Mouse (Mus musculus): ENCODE results near the gene Arg2. TPM values are rescaled to one million over a fixed set of nuclear protein-coding genes. Genes with fewer than 3 reads are reported as not detected.

Arg2 gene
- not detected for total RNA-seq (2021)
- long read RNA-seq, experiment 1 = 0 reads
- long read RNA-seq, experiment 2 = 0 reads

DNA sequence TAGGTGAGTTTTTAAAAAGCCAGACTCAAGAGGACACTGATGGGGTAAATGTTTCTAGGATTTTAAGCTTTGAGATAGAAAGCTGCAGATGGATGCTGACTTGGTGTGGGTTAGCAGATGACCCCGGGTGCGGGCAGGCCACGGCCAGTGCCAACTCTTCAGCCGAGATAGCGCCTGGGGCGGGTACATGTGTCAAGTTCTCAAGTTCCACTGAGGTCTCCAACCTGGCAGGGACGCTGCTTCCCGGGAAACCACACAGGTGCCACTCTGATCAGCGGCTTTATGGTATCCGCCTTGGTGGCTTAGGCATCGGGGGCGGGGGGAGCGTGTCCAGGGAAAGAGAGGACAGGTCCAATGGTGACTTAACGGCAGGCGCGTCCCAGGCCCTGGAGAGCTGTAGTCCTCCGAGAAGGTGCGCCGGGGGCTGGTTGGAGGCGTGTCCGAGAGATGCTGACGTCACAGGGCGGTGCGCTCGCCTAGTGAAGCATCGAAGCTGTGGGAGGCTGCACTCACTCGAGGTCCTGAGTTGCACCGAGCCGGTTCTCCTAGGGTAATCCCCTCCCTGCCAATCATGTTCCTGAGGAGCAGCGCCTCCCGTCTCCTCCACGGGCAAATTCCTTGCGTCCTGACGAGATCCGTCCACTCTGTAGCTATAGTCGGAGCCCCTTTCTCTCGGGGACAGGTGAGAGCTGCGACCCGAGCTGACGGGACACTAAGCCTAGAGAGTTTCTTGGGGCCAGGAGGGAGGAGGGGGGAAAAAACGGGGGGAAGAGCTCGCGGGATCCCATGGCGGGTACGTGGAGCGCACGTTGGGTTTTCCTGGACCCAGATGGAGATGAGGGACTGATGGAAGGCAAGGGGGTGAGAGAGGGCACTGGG lies at the start of gene Arg2:
Arg2 (plus strand) TSS at position 479 of the 879 bp plus-strand sequence.
- DNase-seq = peak; percentile 40
- intact Hi-C loops (cut with DNase I; ENCODE audit: low total_unique reads) = no loop called here

DNA sequence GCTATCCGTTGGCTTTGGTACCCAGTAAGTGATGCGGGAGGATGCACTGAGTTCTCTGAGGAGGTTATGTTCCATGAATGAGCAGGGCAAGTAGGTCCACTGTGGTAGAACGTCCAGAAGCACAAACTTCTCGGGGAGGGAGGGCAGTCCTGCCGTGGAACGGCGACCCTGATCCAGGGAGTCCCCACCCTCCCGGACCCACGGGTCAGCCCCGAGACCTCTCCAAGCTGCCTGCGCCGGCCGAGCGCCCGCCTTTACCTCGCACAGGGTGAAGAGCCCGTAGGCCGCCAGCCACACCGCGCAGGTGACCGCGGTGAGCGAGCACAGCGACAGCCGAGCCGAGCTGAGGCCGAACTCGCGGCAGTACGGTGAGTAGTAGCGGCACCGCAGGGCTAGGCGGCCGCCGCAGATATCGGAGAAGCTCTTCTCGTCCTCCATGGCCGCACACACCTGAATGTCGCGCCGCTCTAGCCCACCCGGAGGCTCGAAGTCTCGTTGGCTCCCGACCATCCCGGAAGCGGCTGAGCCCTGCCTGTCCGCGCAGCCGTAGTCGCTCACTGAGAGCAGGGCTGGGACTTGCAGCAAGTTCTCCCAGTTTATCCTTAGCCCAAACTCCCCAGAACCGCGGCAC lies 41.3 kb upstream of the Arg2 start, which contains the start of gene Pigh:
Pigh (minus strand) TSS at position 470 of the 631 bp plus-strand sequence.
- intact Hi-C loops (cut with DNase I; ENCODE audit: low total_unique reads) = no loop called here
- peak; percentile 86 for DNase-seq

DNA sequence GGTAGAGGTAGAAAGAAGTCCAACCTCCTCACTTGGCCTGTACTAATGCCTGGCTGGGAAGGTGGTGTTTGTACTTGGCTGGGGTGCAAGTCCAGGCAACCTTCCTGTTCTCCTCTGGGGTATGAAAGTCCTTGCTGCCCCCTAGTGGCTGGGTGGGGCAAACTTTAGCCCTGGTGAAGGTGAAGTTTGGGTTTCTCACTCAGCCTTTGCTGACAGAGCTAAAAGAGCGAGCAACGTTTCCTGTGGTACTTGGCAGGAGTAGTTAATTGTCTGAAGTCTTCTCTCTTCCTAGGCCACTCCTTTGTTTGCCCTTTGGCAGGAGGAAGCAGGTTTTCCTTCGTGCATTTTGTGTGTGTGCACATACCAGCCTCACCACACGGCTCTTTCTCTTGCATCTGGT lies 38.0 kb upstream of the Arg2 start:
- peak; percentile 53 for DNase-seq
- intact Hi-C loops (cut with DNase I; ENCODE audit: low total_unique reads) = loop anchor here (1.0 to 2.0 kb wide), 2 partner anchors 69 to 174 kb away; no protein-coding TSS in a partner anchor

DNA sequence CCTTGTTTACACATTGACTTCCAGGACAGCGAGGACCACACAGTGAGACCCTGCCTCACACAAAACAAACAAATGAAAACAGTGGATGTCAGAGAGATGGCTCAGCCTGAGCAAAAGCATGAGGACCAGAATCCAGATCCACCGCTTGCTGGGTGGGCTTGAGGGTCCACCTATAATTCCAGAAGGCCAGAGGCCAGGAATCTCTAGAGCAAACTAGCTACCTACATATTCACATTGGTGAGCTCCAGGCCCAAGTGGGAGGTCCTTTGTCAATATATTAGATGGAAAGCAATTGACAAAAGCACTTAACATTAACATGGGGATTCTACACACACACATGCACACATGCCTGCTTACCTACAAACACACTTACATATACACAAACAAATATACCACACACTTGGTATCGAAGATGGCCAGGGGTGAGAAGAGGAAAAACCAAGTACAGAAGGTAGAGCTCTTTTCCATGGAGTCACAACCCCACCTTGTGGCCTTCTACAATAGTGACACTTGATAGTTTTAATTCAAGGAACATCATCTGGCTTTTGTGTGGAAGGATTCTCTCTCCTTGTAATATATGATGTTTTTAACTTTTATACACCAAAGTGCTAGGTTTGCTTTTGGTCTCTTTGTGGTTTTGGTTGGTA lies 33.3 kb upstream of the Arg2 start:
- intact Hi-C loops (cut with DNase I; ENCODE audit: low total_unique reads) = no loop called here
- no peak for DNase-seq

DNA sequence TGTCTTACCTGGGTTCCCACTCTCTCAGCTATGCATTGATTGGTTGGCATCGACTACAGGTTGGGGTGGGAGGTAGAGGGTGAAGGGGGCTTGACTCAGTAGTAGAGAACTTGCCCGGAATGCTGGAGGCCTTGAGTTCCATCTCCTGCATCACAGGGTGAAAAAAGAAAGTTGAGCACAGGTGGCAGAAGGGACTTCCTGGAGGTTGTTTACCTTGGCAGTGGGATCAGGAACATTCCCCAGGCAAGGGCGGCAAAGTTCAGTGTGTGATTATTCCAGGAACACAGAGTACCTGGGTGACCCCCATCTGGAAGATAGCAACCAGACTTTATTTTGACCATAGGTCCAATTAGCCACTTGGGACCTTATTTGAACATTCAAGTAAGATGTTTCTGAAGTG lies 26.8 kb upstream of the Arg2 start:
- intact Hi-C loops (cut with DNase I; ENCODE audit: low total_unique reads) = no loop called here
- no peak for DNase-seq

DNA sequence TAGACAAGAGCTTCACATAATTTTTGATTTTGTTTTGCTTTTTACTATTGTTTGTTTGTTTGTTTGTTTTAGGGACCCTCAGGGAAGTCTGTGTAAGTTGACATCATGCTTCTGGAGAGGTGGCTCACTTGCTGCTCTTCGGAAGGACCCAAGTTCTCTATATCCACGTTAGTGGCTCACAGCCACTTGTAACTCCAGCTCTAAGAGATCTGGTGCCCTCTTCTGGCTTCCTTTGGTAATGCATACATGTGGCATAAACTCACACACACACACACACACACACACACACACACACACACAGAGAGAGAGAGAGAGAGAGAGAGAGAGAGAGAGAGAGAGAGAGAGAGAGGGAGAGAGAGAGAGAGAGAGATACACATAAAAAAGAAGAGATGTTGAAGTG lies 26.0 kb upstream of the Arg2 start:
- DNase-seq = no peak
- intact Hi-C loops (cut with DNase I; ENCODE audit: low total_unique reads) = no loop called here

DNA sequence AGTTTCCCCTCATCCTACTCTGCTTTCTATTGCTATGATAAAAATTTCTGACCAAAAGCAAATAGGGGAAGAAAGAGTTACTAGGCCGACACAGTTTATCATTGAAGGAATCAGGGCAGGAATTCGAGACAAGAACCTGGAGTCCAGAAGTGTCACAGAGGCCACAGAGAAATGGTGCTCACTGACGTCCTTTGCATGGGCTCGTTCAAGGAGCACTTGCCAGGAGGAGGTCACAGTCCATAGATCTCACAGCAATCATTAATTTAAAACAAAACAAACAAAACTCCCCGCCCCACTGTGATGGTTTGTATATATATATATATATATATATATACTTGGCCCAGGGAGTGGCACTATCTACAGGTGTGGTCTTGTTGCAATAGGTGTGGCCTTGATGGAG lies 25.3 kb upstream of the Arg2 start:
- DNase-seq = no peak
- intact Hi-C loops (cut with DNase I; ENCODE audit: low total_unique reads) = no loop called here

DNA sequence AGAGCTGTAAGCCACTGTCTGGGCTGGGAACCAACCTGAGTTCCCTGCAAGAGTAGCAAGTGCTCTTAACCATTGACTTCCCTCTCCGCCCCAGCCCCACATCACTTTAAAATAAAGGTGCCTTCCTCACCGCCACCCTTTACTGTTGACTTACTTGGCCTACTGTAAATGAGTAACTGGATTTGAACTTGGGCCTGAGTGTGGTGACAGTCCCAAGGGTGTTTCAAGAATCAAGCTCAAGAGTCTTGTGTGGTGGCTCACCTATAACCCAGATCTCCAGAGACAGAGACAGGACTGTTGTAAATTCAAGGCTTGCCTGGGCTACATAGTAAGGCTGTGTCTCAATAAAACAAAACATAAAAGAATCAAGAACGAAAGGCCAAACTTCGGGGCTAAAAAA lies 11.6 kb upstream of the Arg2 start:
- intact Hi-C loops (cut with DNase I; ENCODE audit: low total_unique reads) = no loop called here
- no peak for DNase-seq

DNA sequence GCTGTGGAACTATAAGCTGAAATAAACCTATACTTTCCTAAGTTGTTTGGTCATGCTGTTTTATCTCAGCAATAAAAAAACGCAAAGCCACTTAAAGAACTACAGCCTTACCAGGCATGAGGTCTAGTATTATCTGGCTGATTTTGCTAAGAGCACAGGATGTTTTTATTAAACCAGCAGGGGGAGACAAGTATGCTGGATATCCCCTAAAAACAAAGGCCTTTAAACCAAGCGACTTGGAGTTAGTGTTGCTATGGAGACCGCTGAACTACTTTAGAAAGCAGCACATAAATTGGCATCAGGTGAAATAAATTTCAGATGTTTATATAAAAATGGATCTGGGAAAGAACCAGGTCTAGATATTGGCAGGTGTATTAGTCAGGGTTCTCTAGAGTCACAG lies 7.8 kb upstream of the Arg2 start:
- intact Hi-C loops (cut with DNase I; ENCODE audit: low total_unique reads) = no loop called here
- no peak for DNase-seq

DNA sequence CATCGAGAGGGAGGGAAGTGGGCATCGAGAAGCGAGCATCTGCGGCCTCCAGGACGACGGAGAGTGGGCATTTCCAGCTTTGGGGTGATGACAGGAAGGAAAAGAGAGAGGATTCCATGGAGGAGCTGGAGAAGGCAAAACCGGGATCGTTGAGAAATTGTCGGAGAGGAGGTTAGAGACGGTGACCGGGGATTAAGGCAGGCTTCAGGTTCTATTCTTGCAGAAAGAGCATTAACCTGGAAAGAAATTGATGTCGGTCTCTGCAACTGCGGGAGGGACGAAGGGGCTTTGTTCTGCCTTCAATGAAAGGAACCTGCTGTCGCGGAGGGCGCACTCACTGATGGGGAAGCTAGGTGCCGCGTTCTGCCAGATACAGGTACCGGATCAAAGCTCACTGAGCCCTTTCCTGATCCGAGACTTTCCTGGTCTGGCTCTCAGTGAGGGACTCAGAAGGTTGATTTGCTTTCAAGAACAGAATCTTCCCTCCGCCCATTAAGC lies 650 bp downstream of the Arg2 start:
- intact Hi-C loops (cut with DNase I; ENCODE audit: low total_unique reads) = no loop called here
- DNase-seq = no peak

DNA sequence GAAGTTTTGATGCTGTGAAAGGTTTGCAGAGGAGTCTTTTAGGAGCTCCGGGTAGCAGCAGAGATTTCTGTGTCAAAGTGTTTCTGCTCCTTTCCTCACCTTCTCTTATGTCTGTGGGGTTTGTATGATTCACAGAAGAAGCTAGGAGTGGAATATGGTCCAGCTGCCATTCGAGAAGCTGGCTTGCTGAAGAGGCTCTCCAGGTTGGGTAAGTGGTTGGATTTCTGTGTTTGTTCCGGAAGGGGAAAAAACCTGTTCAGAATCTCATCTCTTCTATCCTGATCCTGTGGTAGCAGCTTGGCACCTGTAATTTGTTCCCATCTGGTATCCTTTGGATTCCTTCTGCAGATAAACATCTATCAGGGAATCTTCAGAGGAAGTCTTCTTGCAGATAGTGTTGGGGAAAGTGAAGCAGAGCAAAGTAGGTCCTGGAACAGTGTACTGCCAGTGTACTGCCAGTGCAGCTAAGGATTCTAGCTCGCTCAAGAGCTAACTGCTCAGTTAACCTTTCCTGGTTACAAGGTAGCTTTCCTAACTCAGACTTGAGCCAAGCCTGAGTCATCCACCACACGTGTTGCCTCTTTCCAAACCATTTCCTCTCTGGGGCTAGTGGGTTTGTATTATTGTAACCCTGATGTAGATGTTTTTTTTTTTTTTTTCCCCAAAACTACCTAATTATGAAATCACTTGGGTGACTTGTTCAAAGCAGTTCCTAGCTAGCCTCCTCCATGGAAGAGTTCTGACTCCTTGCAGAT lies 1.3 kb downstream of the Arg2 start:
- DNase-seq = no peak
- intact Hi-C loops (cut with DNase I; ENCODE audit: low total_unique reads) = no loop called here

DNA sequence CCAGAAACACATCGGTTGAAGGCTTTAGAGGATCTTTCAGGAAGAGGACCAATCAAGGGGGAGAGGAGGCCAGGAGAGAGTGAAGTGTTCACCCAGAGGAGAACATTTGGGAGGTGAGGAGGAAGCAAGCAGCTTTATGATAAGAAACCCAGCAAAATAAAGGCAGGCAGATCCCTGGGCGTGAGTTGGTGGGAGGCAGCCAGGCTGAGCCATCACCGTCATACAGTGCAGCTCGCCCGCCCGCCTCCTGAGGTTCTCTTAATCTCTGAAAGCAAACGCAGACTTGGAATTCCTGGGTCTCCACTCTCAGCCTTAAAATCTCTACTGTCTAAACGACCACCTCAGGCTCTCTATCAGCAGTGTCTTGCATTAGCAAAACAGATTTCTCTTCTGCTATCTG lies 4.1 kb downstream of the Arg2 start:
- intact Hi-C loops (cut with DNase I; ENCODE audit: low total_unique reads) = no loop called here
- no peak for DNase-seq

DNA sequence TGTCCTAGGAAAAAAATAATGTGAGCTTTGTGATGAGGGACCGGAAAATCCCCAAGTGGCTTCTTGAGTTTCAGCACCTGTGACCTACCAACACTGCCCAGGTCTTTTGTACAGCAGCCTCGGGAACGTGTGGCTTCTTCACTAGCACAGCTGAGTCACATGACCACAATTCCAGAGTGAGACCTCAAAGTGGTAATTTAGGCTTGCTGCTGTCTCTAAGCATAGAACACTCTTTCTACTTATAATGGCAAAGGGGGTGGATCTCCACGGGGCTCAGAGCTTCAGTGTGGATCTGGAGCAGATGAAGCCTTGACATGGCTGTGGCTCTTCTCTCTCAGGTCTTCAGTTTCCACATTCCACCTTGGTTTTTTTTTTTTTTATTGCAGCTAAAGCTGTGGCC lies 4.5 kb downstream of the Arg2 start:
- intact Hi-C loops (cut with DNase I; ENCODE audit: low total_unique reads) = no loop called here

DNA sequence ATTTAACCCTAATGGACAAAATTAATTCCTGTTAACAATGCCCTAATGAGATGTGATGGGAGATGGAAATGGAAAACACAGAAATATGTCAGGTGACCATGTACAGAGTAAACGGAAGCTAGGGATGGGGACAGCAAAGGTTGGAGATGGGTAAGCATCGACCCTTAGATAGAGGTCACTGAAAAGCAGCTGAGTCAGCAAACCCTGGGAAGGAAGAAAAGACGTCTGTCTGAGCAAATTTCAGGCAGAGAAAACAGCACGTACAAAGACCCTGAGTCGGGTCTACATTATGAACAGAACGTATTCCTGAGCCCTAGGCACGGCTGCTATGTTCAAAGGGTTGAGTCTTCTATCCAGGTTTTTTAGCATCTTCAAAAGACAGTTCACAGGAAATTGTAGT lies 6.4 kb downstream of the Arg2 start:
- intact Hi-C loops (cut with DNase I; ENCODE audit: low total_unique reads) = no loop called here
- no peak for DNase-seq

More for the DNA sequence above, 4.5 kb downstream of the Arg2 start:
- DNase-seq = no peak

DNA sequence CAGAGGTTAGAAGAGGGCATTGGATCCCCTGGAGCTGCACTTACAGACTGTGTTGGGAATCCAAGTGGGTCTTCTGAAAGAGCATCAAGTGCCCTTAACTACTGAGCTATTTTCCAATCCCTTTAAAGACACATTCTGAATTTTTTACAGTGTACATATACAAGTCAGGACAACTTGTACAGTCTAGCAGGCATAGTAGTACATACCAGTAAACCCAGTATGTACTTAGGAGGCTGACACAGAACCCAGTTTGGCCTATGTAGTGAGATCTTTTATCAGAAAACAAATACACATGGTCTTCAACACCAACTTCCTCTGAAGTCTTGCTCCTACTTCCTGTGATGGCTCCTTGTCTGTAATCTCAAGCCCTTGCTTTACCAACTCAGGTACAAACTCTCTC lies 8.4 kb downstream of the Arg2 start:
- intact Hi-C loops (cut with DNase I; ENCODE audit: low total_unique reads) = no loop called here
- no peak for DNase-seq

DNA sequence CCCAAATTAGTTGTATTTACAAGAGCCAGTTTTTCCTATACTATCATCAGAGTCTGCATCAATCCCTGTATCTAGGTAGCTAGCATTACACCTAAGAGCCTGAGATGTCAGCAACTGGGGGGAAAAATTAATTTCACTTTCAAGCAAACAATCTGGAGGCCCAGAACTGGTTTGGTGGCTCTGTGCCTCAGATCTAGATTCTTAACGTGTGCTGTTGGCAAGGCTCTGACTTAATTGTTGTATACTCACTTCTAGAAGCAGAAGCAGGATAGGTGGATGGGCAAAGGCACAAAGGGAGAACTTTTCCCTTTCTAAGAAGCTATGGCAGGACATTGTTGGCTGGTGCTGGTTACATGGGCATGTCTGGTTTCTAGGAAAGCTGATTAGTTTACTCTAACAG lies 8.8 kb downstream of the Arg2 start:
- intact Hi-C loops (cut with DNase I; ENCODE audit: low total_unique reads) = no loop called here
- DNase-seq = no peak

DNA sequence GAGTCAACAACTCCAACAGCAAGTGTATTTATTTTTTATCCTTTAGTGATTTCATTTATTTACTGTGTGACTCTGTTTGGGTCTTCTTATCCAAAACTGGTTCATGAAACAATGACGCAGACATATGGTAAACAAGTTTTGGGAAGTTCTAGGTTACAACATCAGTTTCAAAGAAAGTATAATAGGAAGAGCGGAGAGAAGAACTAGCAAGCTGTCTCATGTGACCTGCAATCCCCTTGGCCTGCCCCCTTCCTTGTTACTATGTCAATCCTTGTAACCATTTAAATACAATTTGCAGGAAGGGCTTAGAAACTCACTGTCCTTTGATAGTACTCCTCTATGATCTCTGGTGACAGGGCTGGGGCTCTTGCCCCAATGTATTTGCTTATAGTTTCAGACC lies 10.2 kb downstream of the Arg2 start:
- no peak for DNase-seq
- intact Hi-C loops (cut with DNase I; ENCODE audit: low total_unique reads) = no loop called here

DNA sequence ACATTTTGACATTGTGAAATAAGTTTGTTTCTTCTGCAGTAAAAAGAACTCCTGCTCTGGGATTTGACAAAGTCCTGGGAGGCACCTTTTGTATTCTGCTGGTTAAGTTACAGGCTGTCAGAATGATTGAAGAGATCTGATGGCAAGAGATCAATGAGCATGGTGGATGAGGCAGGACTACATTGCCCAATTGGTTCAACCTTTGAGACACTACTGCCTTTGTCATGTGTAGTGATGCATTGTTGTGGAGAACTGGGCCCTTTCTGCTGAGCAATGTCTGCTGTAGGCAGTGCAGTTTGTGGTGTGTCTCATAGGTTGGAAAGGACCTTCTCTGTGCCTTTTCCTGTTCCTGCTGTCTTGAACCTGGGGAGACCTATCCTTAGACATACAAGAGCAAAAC lies 10.8 kb downstream of the Arg2 start:
- intact Hi-C loops (cut with DNase I; ENCODE audit: low total_unique reads) = no loop called here
- no peak for DNase-seq

DNA sequence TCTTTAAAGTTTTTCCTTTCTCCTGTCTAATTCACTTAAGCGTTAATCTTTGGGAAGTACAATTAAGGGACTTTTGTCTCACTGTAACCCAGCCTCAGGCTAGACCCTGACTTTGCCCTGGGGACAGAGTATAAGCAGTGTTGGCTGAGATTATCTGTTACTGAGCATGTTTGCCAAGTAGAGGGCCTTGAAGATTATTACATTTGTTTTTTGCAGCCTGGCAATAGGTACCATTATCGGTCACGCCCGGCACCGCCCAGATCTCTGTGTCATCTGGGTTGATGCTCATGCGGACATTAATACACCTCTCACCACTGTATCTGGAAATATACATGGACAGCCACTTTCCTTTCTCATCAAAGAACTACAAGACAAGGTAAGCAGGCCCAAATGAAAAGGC lies 19.1 kb downstream of the Arg2 start:
- no peak for DNase-seq
- intact Hi-C loops (cut with DNase I; ENCODE audit: low total_unique reads) = no loop called here

DNA sequence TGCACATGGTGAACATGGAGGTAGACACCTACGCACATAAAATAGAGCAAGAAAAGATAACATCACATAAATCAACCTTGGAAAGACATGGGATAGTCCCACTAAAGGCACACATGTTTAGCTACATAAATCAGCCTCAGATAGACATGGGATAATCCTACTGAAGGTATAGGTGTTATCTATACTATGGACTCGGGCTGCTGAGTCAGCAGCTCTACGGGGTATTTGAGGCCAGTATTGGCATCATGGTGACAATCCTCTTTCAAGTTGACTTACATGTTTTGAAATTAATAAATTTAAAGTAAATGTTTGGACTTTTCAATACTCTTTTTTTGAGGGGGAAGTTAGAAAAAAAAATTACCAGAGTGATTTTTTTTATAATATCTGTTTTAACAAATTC lies 32.3 kb downstream of the Arg2 start:
- DNase-seq = no peak
- intact Hi-C loops (cut with DNase I; ENCODE audit: low total_unique reads) = no loop called here

Measured in gastrocnemius, postnatal 14 days (tissue).